Mouse (Mus musculus) liver, embryonic 14.5 days (tissue): ENCODE data around the gene Slc25a16. TPM values are rescaled to one million over a fixed set of nuclear protein-coding genes. Genes with fewer than 3 reads are reported as not detected.

Experiments
- ATAC-seq: fragments of 200-750 bp; cut with Nextera tagmentation; 2 replicates; pipeline ENCODE4 v1.8.0; 2017; ENCODE audit warnings: moderate number of reproducible peaks, mild to moderate bottlenecking, moderate library complexity; ENCODE audit not compliant: insufficient read depth
- DNase-seq, 3 experiments: peaks; one replicate each; pipeline ENCODE4 v3.0.0-alpha.2; 2012 to 2013; ENCODE audit warnings: low read depth in 3 of 3, low spot score in 3 of 3
- H3K27ac ChIP-seq: fragments of 300-500 bp; sonication (generic); 2 replicates; pipeline ENCODE4 v1.5.1; 2014; ENCODE audit warnings: moderate library complexity, mild to moderate bottlenecking, control low read depth, inconsistent platforms
- H3K27me3 ChIP-seq: fragments of 300-500 bp; sonication (generic); 2 replicates; pipeline ENCODE4 v1.6.1; 2014; ENCODE audit warnings: mild to moderate bottlenecking, low read length, moderate library complexity; ENCODE audit not compliant: control insufficient read depth, insufficient read depth
- H3K36me3 ChIP-seq: fragments of 300-500 bp; sonication (generic); replicated peaks from 2 replicates; pipeline ENCODE4 v1.6.1; 2014; ENCODE audit warnings: low read depth; ENCODE audit not compliant: control insufficient read depth, insufficient read depth
- H3K4me1 ChIP-seq, 2 experiments: fragments of 200-500 bp in 1 of 2; fragments of 300-500 bp in 1 of 2; sonication (generic) in 1 of 2; replicated peaks; 2 replicates each; pipeline ENCODE4 v1.6.1; 2012 to 2014; ENCODE audit warnings: antibody characterized with exemption in 1 of 2, inconsistent platforms in 1 of 2, low read length in 1 of 2; ENCODE audit not compliant: control insufficient read depth in 2 of 2, insufficient read depth in 2 of 2
- H3K4me2 ChIP-seq: fragments of 300-500 bp; sonication (generic); 2 replicates; pipeline ENCODE4 v1.6.1; 2014; ENCODE audit warnings: low read depth, mild to moderate bottlenecking, control low read depth, moderate library complexity
- H3K4me3 ChIP-seq, 2 experiments: fragments of 200-500 bp in 1 of 2; fragments of 300-500 bp in 1 of 2; sonication (generic) in 1 of 2; 2 replicates each; pipeline ENCODE4 v1.5.1; 2012 to 2014; ENCODE audit warnings: low read depth in 2 of 2, low read length in 2 of 2, mild to moderate bottlenecking in 2 of 2, control low read depth in 1 of 2, inconsistent platforms in 1 of 2, moderate library complexity in 1 of 2; ENCODE audit not compliant: insufficient read depth in 1 of 2
- H3K9ac ChIP-seq: fragments of 300-500 bp; sonication (generic); replicated peaks from 2 replicates; pipeline ENCODE4 v1.6.1; 2014; ENCODE audit warnings: mild to moderate bottlenecking, control low read depth, moderate library complexity
- H3K9me3 ChIP-seq: fragments of 300-500 bp; sonication (generic); 2 replicates; pipeline ENCODE4 v1.6.1; 2016; ENCODE audit warnings: low read length, mixed read lengths; ENCODE audit not compliant: control insufficient read depth
- CTCF ChIP-seq: IDR thresholded peaks from 2 replicates; pipeline ENCODE4 v1.5.1; 2016; ENCODE audit warnings: antibody characterized with exemption, low read depth, control low read depth
- EP300 ChIP-seq: IDR thresholded peaks from 2 replicates; pipeline ENCODE4 v1.6.1; 2016; ENCODE audit warnings: antibody characterized with exemption, low read depth
- WGBS: fragments of 180-500 bp; shearing (Covaris S2); extraction: QIAGEN DNeasy Blood & Tissue Kit; methylation state at CpG from one replicate; pipeline ENCODE4 v1.1.7; 2014; ENCODE audit not compliant: insufficient replicate concordance; 5-methylcytosine and 5-hydroxymethylcytosine counted together
- polyA plus RNA-seq, 2 experiments: library from polyadenylated mRNA; depleted of rRNA in 1 of 2; stranded (reverse) in 1 of 2; unstranded in 1 of 2; fragments of >200 nt; fragmentation: Nextera tagmentation in 1 of 2; extraction: Ambion mirVana in 1 of 2; gene quantifications; 2 replicates each; pipeline versions ENCODE4 v1.2.1 to v1.2.3; 2012 to 2014

Slc25a16 gene
- polyA plus RNA-seq, 2 experiments, result 6.2 to 7.0 TPM

- ATAC-seq (no peak), DNase-seq (peak in 1 of 3 experiments; percentile 39)
- no peaks in the 10 kb centered on the region for H3K9me3 ChIP-seq
- no peak overlapping the region for H3K4me2 ChIP-seq
- H3K27me3 ChIP-seq, result no peaks in the 10 kb centered on the region
- WGBS, result 15% methylated on average over 3 of the region's 3 CpGs
- H3K4me3 ChIP-seq, result no peak overlapping the region
- H3K27ac ChIP-seq, result no peak overlapping the region
- no peak for TF ChIP-seq EP300
- peak; percentile 83 for TF ChIP-seq CTCF
- no peaks in the 10 kb centered on the region for H3K4me1 ChIP-seq
- H3K36me3 ChIP-seq, result no peaks in the 10 kb centered on the region
- no peak overlapping the region for H3K9ac ChIP-seq
These were observed 66.9 kb downstream of the Slc25a16 start for GRCm38 (mm10) chr10:62987341-62987740.

GRCm38 (mm10) chr10:62990636-62991035, 70.2 kb downstream of the Slc25a16 start:
- ATAC-seq, result no peak
- no peaks in the 10 kb centered on the region for H3K9me3 ChIP-seq
- WGBS, result 86% methylated on average over 15 of the region's 15 CpGs
- H3K4me2 ChIP-seq, result no peak overlapping the region
- H3K27ac ChIP-seq, result no peak overlapping the region
- H3K27me3 ChIP-seq, result no peaks in the 10 kb centered on the region
- H3K9ac ChIP-seq, result no peak overlapping the region
- no peaks in the 10 kb centered on the region for H3K36me3 ChIP-seq
- TF ChIP-seq EP300 (no peak), CTCF (no peak)
- no peak overlapping the region for H3K4me3 ChIP-seq
- DNase-seq, result no peak
- H3K4me1 ChIP-seq, result no peaks in the 10 kb centered on the region

- no peak for DNase-seq
- WGBS, result 71% methylated on average over 7 of the region's 9 CpGs
- H3K4me2 ChIP-seq, result no peak overlapping the region
- ATAC-seq, result no peak
- no peak overlapping the region for H3K27ac ChIP-seq
- TF ChIP-seq CTCF (no peak), EP300 (no peak)
- no peaks in the 10 kb centered on the region for H3K4me1 ChIP-seq
- H3K27me3 ChIP-seq, result no peaks in the 10 kb centered on the region
- H3K9me3 ChIP-seq, result no peaks in the 10 kb centered on the region
- H3K4me3 ChIP-seq, result no peak overlapping the region
- H3K9ac ChIP-seq, result no peak overlapping the region
- H3K36me3 ChIP-seq, result no peaks in the 10 kb centered on the region
These were observed 73.6 kb downstream of the Slc25a16 start for GRCm38 (mm10) chr10:62993991-62994390.

Other genes with a start within 250 kb of the Slc25a16 start
- 0.13 and 0.21 TPM in 2 replicates for gene Stox1, start 194.5 kb upstream of the Slc25a16 start, polyA plus RNA-seq (2012; rRNA removed)
- 0.04 and 0.34 TPM in 2 replicates for gene Stox1, start 194.5 kb upstream of the Slc25a16 start, polyA plus RNA-seq (2014; fragmentation: Nextera tagmentation; extraction: Ambion mirVana)
- gene Ccar1, start 128.3 kb upstream of the Slc25a16 start, polyA plus RNA-seq (2012; rRNA removed), result 18.7 and 26.0 TPM in 2 replicates
- 44.9 and 55.3 TPM in 2 replicates for gene Ccar1, start 128.3 kb upstream of the Slc25a16 start, polyA plus RNA-seq (2014; fragmentation: Nextera tagmentation; extraction: Ambion mirVana)
- 0.21 and 0.23 TPM in 2 replicates for gene Tet1, start 11.6 kb upstream of the Slc25a16 start, polyA plus RNA-seq (2012; rRNA removed)
- gene Tet1, start 11.6 kb upstream of the Slc25a16 start, polyA plus RNA-seq (2014; fragmentation: Nextera tagmentation; extraction: Ambion mirVana), result 0.99 and 1.9 TPM in 2 replicates
- gene Dna2, start 26.4 kb downstream of the Slc25a16 start, polyA plus RNA-seq (2012; rRNA removed), result 23.1 and 30.2 TPM in 2 replicates
- 27.8 and 30.5 TPM in 2 replicates for gene Dna2, start 26.4 kb downstream of the Slc25a16 start, polyA plus RNA-seq (2014; fragmentation: Nextera tagmentation; extraction: Ambion mirVana)
- 0.53 and 1.1 TPM in 2 replicates for gene Rufy2, start 59.6 kb downstream of the Slc25a16 start, polyA plus RNA-seq (2012; rRNA removed)
- 1.3 and 1.4 TPM in 2 replicates for gene Rufy2, start 59.6 kb downstream of the Slc25a16 start, polyA plus RNA-seq (2014; fragmentation: Nextera tagmentation; extraction: Ambion mirVana)
- 13.8 and 23.2 TPM in 2 replicates for gene Hnrnph3, start 103.6 kb downstream of the Slc25a16 start, polyA plus RNA-seq (2012; rRNA removed)
- gene Hnrnph3, start 103.6 kb downstream of the Slc25a16 start, polyA plus RNA-seq (2014; fragmentation: Nextera tagmentation; extraction: Ambion mirVana), result 12.4 and 13.6 TPM in 2 replicates
- gene Pbld2, start 103.7 kb downstream of the Slc25a16 start, polyA plus RNA-seq (2012; rRNA removed), result 1.8 and 2.0 TPM in 2 replicates
- gene Pbld2, start 103.7 kb downstream of the Slc25a16 start, polyA plus RNA-seq (2014; fragmentation: Nextera tagmentation; extraction: Ambion mirVana), result 2.3 and 2.7 TPM in 2 replicates
- 3.1 and 3.8 TPM in 2 replicates for gene Pbld1, start 139.5 kb downstream of the Slc25a16 start, polyA plus RNA-seq (2012; rRNA removed)
- 4.9 and 5.2 TPM in 2 replicates for gene Pbld1, start 139.5 kb downstream of the Slc25a16 start, polyA plus RNA-seq (2014; fragmentation: Nextera tagmentation; extraction: Ambion mirVana)
- gene Atoh7, start 179.0 kb downstream of the Slc25a16 start, polyA plus RNA-seq (2012; rRNA removed), result 0.02 TPM in 1 of 2 replicates, not detected in the other
- gene Atoh7, start 179.0 kb downstream of the Slc25a16 start, polyA plus RNA-seq (2014; fragmentation: Nextera tagmentation; extraction: Ambion mirVana), result not detected in 2 replicates